Mouse (Mus musculus): Measurements from ENCODE around the gene Sun2. TPM values are rescaled to one million over a fixed set of nuclear protein-coding genes. Genes with fewer than 3 reads are reported as not detected.

Gene Sun2
- polyA plus RNA-seq, 1 experiment, result 57.9 TPM

DNA sequence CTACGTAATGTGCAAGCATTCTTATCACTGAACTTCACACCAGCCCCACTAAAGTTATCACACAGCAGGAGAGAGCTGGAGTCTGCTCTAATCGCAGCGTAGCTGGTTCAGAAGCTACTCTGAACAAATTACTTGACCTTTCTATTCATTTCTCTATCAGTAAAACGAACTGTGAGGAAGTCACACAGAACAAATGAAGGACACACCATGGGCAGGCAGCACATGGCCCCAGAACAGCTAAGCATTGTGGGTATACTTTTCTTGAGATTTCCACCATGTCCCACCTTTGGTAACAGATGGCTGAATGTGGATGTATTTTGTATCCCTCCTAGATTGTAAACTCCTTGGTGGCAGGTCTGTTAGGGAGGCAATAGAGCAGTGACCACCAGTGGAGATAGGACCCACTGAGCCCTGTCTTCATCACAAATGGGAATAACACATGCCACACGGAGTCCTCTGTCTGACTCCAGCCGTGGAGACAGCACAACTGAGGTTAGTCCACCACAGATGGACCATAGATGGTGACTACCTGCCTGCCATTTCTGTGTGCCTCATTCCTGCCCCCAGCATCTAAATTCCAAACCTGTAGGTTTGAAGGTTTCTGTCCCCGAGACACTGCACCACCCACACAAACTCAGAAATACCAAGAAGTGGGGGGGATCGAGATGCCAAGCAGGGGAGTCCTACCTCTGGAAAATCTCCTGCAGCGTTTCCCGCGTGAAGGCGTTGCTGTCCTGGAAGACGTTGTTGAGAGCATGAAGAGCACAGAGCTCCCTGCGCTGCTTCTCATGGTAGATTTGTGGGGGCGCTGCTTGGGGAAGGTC, 56.1 kb downstream of the Sun2 start:
- no peak for DNase-seq (ENCODE audit: low spot score)

DNA sequence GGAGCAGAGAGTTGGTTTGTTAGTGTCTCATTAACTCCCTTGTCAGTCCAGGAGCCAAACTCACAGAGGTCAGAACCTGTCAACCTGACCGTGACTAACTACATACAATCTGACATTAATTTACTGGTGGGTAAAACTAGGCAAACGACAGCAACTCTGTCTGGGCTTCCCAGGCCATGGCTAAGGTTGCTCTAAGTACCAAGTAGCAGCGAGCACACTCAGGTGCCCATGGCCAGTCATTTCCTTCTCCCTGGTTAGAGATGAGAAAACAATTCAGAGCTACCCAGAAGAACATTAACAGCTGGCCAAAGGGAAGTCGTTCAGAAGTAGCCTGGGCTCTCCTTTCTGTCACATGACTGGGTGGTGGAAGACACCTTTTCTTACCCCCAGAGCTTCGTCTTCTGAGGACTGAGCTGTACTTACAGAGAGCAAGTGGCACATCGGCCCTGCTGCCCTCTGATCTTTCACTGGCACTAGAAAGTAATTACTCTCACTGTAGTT, 57.1 kb downstream of the Sun2 start:
- no peak for DNase-seq (ENCODE audit: low spot score)

DNA sequence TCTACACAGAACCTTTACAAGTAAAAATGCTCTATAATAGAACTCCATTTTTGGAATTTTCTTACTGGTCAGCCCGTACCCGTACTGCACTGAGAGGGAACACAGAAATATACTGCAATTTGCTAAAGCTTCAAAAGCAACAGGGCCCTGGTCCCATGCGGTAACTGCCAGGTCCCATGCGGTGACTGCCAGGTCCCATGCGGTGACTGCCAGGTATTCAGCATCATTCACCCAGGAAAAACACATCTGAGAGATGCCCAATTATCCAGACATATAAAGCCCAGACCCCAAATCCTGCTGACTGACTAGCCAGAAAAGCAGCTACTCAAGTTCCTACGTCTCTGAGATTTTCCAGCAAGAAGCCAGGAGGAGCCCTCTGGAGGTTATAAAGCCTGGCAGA, 57.7 kb downstream of the Sun2 start:
- no peak for DNase-seq (ENCODE audit: low spot score)

DNA sequence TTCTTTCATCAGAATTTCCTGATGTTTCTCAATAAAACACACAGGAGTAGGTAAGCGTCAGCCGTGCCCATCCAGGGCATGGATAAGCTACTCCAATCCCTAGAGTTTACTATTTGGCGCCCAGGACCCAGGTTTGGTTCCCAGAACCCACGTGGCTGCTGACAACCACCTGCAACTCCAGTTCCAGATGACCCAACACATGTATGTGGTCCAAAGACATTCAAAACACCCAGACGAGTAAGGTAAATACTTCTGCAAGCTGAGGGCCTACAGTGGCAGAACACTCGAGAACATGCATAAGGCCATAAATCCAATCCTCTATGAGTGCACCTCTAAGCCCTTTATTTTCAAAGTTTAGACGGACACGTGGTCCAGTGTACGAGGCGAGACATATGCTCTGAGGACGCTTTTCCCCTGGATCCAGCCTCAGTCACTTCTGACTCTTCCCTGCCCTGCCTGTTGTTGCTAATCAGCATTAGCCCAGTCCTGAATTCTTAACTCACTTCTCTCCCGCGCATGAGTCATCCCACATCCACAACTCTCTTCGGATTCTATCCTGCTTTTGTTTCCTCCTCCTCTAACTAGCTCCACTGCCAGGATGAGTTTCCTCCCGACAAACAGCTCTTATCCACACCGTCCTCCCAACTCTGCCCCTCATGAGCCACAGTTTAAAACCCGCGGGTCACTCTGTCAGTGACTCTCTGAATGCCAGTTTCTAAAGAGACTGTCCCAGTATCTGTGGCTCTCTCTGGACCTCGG, 58.5 kb downstream of the Sun2 start:
- no peak for DNase-seq (ENCODE audit: low spot score)

DNA sequence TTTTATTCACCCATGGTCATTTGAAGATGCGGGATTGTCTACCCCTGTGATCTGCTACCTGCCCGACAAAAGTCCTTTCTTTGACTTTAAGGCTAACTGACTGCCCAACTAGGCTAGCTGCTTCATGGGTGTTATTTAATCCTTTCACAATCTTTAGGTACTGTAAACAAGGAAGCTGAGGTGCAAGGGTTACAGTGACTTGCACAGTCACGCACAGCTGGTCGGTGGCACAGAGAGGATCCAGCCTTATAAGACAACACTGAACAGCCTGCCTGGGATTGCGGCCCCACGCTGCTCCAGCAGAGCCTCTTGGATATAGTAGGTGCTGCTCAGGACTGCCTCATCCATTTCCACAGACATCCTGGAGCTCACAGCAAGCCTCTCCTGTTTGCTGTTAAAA, 59.2 kb downstream of the Sun2 start:
- no peak for DNase-seq (ENCODE audit: low spot score)

DNA sequence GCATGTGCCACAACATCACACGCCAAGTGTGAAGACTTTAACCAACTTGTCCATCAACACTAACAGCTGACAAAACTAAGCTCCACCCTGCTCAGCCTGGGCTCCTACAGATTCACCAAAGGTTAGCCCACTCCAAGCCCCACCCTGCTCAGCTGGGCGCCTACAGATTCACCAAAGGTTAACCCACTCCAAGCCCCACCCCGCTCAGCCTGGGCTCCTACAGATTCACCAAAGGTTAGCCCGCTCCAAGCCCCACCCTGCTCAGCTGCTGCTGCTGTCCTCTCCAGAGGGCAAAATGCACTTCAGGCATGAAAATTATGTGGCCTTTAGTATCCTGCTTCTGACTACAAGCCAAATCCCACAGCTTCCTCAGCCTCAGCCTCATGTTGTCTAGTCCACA, 60.4 kb downstream of the Sun2 start:
- no peak for DNase-seq (ENCODE audit: low spot score)

DNA sequence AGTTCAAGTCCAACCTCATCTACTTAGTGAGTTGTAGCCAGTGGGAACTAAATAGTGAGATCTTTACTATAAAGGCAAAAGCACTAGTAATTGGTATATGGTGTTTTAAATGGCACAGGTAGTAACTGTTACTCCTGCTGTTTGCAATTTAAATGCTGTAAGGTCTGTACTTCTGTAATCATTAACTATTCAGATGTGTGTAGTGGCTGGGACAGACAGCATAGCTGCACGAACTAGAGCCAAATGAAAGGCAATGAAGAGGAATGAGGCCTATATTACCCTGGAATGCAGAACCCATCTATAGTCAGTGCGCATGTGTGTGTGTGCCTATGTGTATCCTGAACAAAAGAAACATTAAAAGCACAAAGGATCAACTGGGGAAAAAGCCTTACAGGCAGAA, 64.4 kb downstream of the Sun2 start:
- no peak for DNase-seq (ENCODE audit: low spot score)

Other genes with a start within 250 kb of the Sun2 start
- 0.04 and 0.07 TPM in 2 replicates for gene Kcnj4, start 237.3 kb downstream of the Sun2 start, polyA plus RNA-seq (2012; rRNA removed)
- 48.5 and 54.9 TPM in 2 replicates for gene Kdelr3, start 226.1 kb downstream of the Sun2 start, polyA plus RNA-seq (2012; rRNA removed)
- gene Ddx17, start 195.8 kb downstream of the Sun2 start, polyA plus RNA-seq (2012; rRNA removed), result 363 and 536 TPM in 2 replicates
- gene Dmc1, start 137.4 kb downstream of the Sun2 start, polyA plus RNA-seq (2012; rRNA removed), result 1.2 and 1.9 TPM in 2 replicates
- gene Fam227a, start 83.6 kb downstream of the Sun2 start, polyA plus RNA-seq (2012; rRNA removed), result 3.3 and 3.4 TPM in 2 replicates
- 14.8 and 16.4 TPM in 2 replicates for gene Cby1, start 83.3 kb downstream of the Sun2 start, polyA plus RNA-seq (2012; rRNA removed)
- 93.0 and 110 TPM in 2 replicates for gene Tomm22, start 71.7 kb downstream of the Sun2 start, polyA plus RNA-seq (2012; rRNA removed)
- 30.1 and 34.1 TPM in 2 replicates for gene Josd1, start 54.6 kb downstream of the Sun2 start, polyA plus RNA-seq (2012; rRNA removed)
- 20.0 and 32.1 TPM in 2 replicates for gene Gtpbp1, start 51.7 kb downstream of the Sun2 start, polyA plus RNA-seq (2012; rRNA removed)
- gene Dnal4, start 35.3 kb upstream of the Sun2 start, polyA plus RNA-seq (2012; rRNA removed), result 40.5 and 45.8 TPM in 2 replicates
- 1.9 and 4.4 TPM in 2 replicates for gene Nptxr, start 62.2 kb upstream of the Sun2 start, polyA plus RNA-seq (2012; rRNA removed)
- 0.47 and 0.87 TPM in 2 replicates for gene Npcd, start 91.7 kb upstream of the Sun2 start, polyA plus RNA-seq (2012; rRNA removed)
- 86.2 and 94.3 TPM in 2 replicates for gene Cbx6, start 92.2 kb upstream of the Sun2 start, polyA plus RNA-seq (2012; rRNA removed)
- gene Apobec3, start 149.1 kb upstream of the Sun2 start, polyA plus RNA-seq (2012; rRNA removed), result 59.2 and 62.1 TPM in 2 replicates
- gene Cbx7, start 228.6 kb upstream of the Sun2 start, polyA plus RNA-seq (2012; rRNA removed), result 57.3 and 57.6 TPM in 2 replicates

Data from urinary bladder, adult 2 months (tissue).